Mouse (Mus musculus): ENCODE results near the gene Akap13.

- no peak for TF ChIP-seq CTCF (conservative IDR thresholded peaks at IDR 0.05 in 1 of 2, IDR thresholded peaks at IDR 0.05 in 1 of 2; ENCODE audit: low read depth in 2 of 2, low read length in 2 of 2)
- no peak for TF ChIP-seq MYC (IDR thresholded peaks at IDR 0.05; ENCODE audit: low read depth, low read length)
- TF ChIP-seq MAFK (IDR thresholded peaks at IDR 0.05; ENCODE audit: insufficient replicate concordance, low read length), result no peak
- TF ChIP-seq USF1 (IDR thresholded peaks at IDR 0.05; ENCODE audit: low read depth, low read length), result no peak
Measured at GRCm38 (mm10) chr7:75473294-75473693, 18.0 kb downstream of the Akap13 start.
